Mouse (Mus musculus) thymus, postnatal 25 days (tissue): ENCODE results near the gene Apoc3.

ENCODE experiments used
- DNase-seq: peaks from one replicate; pipeline ENCODE4 v3.0.0; 2022

Gene Apoc3

DNA sequence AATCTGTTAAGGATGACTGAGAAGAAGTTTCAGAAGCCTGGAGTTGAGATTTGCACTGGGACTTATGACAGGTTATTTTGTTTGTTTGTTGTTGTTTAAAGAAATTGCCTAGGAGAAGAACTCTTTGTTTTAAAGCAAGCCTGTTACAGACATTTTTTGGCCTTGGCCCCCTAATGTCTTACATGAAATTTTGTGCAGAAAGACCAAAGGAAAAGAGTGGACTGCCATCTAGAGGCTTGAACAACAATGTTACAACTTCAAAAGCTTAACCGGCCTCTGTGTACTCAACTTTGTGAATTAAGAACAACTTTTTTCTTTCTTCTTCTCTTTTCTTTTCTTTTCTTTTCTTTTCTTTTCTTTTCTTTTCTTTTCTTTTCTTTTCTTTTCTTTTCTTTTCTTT lies 43.8 kb downstream of the Apoc3 start:
- peak; percentile 16 for DNase-seq

DNA sequence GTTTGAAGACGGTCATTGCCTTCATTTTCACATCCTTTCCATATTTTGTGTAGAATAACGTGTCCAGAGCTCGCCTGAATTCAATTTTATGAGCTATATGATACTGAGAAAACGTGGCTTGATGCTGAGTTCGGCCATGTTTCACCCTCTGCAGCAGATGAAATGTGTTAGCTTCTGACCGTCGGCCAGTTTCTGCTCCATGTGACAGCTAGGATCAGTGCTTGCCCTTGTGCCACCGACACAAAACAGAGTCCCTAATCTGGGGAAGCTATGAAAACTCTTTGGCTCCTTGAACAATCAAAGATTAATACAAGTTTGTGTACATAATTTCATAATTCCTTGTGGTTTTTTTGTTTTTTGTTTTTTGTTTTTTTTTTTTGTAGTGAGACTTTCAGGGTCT lies 44.2 kb downstream of the Apoc3 start:
- no peak for DNase-seq

DNA sequence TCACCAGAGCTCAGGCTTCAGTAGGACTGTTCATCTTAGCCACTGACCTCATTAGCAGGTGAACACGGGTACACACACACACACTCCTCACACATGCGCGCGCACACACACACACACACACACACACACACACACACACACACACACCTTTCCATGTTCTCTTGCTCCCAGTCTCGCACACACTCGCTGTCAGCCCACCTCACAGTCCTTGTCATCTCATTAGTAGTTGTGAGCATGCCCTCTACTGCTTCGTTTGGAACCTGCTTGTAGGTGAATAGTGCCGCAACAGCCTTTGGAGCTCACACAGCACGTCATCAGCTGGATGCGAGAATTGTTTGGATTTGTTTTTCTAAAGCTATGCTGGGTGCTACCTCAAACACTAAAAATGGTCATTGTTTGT lies 46.1 kb downstream of the Apoc3 start:
- no peak for DNase-seq

- DNase-seq = no peak
These were observed 46.5 kb downstream of the Apoc3 start for GRCm38 (mm10) chr9:46188956-46189355.

DNA sequence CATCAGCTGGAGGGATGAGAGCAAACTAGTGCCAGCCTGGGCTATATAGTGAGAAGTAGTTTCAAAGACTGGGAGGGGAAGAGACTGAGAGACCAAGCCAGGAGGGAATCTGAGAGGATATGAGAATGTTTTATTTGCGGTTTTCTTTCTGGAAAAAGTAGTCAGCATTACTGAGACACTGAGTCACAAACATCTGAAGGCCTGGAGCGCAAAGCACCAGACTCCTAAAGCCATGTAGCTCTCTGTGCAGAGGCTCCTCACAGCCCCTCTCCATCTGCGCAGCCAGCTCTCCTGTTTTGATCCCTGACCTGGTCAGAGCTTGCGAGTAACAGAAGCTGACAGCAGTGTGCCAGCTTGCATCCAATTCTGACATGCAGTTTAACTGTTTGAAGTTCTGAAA lies 47.1 kb downstream of the Apoc3 start:
- DNase-seq = no peak

DNA sequence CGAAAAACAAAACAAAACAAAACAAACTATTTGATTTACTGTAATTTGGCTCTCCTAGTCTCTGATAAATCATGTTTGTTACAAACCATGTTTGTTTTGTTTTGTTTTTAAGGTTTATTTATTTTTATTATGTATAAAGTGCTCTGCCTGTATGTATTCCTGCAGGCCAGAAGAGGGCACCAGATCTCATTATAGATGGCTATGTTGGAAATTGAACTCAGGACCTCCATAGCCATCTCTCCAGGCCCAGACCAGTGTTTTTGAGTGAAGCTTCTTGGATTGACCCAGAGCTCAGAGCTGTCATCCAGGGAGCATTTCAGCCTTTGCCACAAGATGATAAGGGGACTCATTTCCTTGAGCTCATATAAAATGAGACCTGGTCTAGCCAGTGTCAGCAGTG lies 49.0 kb downstream of the Apoc3 start:
- no peak for DNase-seq

DNA sequence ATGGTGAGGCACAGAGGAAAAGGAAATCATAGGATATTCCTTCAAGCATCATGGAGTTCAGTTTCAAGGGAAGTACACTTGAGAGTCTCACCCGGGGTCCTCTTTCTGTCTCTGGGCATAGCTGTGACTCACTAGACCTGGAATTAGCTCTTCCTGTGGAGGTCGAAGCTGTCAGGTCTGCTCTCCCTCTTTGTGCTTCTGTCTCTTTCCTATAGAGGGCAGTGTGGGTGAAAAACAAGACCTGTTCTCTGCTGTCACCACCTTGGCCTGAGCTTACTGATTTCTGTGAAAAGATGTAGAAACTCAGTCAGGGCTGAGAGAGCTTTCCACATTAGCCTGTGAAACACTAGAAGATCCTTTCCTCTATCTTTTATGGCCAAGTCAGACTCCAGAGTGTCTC lies 50.2 kb downstream of the Apoc3 start:
- DNase-seq = peak; percentile 58

DNA sequence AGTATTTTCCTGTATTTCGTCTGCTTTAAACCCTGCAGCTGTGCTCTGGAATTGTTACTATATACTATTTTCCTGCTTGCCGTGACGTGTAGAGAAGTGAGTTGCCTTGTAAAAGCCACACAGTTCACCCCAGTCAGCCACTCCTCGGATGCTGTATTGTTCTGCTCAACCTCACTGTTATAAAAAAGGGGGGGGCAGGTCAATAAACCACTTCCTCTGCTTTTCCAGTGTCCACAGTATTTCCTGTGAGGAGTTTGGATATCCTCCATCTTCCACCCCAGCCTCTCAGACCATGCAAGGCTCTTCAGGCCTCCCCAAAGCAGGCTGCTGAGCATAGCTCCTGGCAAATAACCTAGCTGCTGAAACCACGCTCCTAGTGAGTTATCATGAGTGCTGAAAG lies 50.9 kb downstream of the Apoc3 start:
- no peak for DNase-seq
